Mouse (Mus musculus): ENCODE measurements around the gene Vmn2r35. TPM values are rescaled to one million over a fixed set of nuclear protein-coding genes. Genes with fewer than 3 reads are reported as not detected.
"Not testable (repeated sequence)": the region's sequence is repeated elsewhere in the genome, so short reads cannot be mapped to it uniquely, and the experiment has no call there.

The Vmn2r35 gene
- total RNA-seq (2021): not detected
- long read RNA-seq, experiment 1: 0 reads
- long read RNA-seq, experiment 2: 0 reads

GRCm38 (mm10) chr7:7819767-7820166 is at the start of gene Vmn2r35:
Gene Vmn2r35, minus strand, starts transcription at chr7:7819867.
- intact Hi-C loops (cut with DNase I); DNase-seq: not testable (repeated sequence)

DNA sequence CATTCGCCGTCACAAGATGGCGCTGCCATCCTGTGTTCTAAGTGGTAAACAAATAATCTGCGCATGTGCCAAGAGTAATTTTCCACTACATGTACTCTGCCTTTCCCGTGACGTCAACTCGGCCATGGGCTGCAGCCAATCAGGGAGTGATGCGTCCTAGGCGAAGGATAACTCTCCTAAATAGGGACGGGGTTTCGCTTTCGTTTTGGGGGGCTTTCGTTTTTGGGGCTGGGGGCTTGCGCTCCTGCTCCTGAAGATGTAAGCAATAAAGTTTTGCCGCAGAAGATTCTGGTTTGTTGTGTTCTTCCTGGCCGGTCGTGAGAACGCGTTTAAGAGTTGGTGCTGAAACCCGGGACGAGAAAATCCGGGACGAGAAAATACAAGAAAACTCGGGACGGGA is 25.5 kb downstream of the Vmn2r35 start:
- intact Hi-C loops (cut with DNase I); DNase-seq: not testable (repeated sequence)

Other genes with a start within 250 kb of the Vmn2r35 start
- not detected for gene Vmn2r34, start 130.4 kb downstream of the Vmn2r35 start, total RNA-seq (2021)
- not detected for gene Vmn2r36, start 82.6 kb upstream of the Vmn2r35 start, total RNA-seq (2021)

Measured in heart, postnatal 14 days (tissue).